Mouse (Mus musculus): ENCODE measurements around the gene Gpr152. TPM values are rescaled to one million over a fixed set of nuclear protein-coding genes. Genes with fewer than 3 reads are reported as not detected.

Gene Gpr152
- polyA plus RNA-seq (2012; rRNA removed; ENCODE audit: low replicate concordance): 0.69 and 0.80 TPM in 2 replicates

DNA sequence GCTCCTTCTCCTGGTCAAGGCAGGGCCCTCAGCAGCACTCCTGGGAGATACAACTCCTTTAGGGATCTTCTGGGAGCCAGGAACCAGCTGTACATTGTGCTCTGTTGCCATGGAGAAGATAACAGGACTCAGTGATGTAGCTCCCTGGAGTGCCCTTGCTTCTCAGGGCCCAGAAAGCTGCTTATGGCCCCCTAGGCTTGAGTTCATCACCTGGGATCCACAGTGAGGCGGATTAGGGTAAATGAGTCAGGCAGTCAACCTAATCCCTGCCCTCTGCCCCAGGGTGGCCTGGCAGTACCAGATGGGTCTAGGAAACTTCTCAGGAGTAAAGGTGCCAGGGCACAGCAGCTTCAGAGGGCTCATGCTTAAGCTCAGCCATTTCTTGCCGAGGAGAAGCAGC is at the start of gene Gpr152:
TSS of gene Gpr152 (plus strand) at position 342 of the 400 bp plus-strand sequence.

DNA sequence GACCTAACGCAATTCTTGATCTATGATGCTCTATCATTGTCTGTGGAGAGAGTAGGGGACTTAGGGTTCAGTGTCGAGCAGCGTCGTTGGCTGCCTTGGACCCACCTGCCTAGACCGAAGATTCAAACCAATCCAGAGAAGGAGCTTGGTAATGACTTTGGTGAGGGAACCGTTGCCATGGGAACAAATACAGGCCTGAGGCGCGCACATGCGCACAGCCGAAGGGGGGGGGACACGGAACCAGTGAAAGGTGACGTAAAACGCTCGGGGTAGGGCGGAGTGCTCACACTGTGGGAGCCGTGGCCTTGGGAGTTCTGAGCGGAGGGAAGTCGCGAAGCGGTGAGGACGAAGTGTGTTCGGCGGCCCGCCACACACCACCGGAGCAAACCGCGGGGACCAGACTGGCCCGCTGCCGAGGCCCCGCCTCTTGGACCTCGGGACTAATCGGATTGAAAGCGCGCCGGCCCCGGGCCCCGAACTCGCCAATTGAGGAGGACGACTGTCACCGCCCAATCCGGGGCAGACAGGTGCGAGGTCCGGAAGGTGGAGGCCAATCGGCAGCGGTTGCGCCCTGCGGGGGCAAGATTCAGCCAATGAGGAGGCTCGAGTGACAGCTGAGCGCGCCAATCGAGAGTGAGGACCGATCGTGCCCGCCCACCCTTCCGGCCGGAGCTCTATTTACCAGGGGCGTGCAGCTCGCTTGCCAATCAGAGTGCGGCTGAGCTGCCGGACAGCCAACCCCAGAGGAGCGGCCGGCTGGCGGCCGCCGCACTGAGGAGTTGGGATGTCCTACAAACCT is 42.7 kb upstream of the Gpr152 start, which contains the start of gene Cdk2ap2:
TSS of gene Cdk2ap2 (plus strand) at position 541 of the 799 bp plus-strand sequence.

DNA sequence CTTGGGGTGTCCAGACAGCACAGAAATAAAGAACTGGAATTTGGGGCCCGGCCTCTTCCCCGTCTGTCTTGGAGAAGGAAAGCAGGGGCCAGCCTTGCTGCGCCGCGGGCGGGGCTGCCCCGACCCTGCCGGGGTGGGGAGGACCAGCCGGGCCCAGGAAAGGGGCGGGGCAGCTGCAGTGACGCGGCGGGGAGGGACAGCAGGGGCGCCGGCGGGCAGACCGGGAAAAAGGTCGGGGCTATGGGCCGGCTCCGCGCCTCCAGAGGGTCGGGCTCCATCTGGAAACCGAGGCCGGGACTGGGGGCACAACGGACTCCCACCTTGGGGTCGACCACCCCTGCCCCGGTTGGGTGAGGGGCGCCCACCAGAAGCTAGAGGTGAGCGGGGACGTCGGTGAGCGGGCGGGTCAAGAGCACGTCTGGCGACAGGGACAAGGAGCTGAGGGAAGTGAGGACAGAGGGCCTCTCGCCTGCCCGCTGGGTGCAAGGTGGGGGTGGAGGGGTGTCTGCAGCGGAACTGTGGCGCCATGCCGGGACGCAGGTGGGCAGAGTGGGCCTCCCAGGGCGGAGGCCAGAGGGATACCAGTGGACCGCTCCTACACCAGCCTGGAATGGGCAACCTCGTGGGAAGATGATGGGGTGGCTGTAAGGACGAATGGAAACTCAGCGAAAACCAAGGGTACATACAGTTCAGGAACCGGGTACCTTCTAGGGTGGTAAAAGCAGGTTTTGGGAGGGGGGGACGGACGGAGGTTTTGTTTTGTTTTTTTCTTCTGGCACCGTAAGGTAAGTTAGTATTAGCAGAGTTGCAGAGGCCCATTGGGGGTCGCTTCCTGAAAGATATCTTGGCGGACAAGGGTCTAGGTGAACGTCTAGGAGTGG is 39.5 kb upstream of the Gpr152 start, which contains the start of gene Pitpnm1:
TSS of gene Pitpnm1 (plus strand) at position 162 of the 881 bp plus-strand sequence.

DNA sequence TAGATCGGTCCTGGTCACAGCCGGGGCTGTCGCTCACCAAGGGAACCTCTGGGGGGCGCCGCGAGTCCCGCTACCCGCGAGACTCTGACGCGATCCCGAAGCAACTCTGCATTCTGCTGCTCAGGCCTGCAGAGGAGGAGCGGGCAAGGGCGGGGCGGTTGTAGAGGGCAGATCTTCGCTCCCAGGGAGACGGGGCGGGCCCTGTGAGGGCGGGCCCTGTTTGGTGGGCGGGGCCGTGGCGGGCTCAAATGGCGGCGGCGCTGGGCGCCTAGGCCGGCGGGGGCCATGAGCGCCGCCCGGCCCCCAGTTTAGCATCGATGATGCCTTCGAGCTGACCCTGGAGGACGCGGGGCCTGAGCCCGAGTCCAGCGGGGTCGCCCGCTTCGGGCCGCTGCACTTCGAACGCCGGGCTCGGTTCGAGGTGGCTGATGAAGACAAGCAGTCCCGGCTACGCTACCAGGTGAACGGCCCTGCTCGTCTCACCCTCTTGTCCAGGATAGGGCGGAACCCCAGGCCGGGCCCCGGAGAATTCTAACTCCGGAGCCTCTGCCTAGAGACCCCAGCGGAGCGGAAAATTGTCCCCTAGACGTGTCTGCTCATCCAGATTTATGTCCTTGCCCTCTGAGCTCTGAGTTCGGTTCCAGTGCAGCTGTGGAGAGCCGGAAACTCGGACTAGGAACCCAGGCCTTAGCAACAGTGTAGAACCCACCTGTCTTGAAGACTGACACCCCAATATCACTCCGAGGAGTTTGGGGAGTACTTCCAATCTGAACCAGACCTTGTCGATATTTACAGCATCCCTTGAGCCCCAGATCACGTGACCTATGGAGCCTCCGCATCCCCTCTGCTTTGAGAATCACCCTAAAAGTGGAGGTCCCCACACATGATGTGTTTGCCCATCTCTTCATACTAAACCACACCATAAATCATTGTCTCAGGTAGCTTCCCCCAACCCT is 13.6 kb upstream of the Gpr152 start, which contains the start of gene Aip:
TSS of gene Aip (minus strand) at position 118 of the 956 bp plus-strand sequence.

DNA sequence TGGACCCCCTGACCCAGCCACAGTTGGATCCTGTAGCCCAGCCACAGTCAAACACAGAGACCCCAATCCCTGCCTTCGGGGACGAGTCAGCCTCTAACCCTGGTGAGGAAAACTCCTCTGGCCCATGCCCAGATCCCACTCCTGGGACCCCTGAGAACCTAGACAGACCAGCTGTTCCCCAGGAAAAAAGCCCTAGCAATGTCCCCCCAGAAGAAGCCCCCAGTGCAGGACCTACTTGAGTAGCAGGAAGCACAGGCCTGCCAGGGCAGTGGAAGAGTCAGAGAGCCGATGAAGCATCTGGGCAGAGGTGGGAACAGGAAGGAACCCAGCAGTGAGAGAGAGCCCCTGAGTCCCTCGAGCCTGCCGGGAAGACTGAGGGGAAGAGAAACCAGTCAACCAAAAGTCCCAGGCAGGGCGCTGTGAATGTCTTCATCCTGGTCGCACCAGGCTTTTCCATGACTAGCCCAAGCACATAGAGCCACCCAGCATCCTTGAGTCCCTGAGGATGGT is 4.2 kb downstream of the Gpr152 start, which contains the start of gene Cabp4:
TSS of gene Cabp4 (minus strand) at position 275 of the 510 bp plus-strand sequence.

DNA sequence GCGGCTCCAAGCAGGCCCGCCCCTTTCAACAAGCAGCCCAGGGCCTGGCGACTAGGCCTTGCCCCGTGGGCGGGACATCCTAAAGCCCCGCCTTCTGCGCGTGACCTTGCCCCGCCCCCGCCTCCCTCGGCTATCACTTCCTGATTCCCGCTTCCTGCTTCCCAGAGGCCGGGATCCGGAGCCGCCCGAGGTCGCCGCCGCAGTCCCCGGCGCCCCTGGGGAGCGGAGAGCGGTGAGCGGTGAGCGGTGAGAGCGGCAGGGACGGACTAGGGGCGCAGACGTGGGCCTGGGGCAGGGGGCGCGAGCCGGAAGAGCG is 8.9 kb downstream of the Gpr152 start, which contains the start of gene Coro1b:
TSS of gene Coro1b (plus strand) at position 129 of the 316 bp plus-strand sequence.

DNA sequence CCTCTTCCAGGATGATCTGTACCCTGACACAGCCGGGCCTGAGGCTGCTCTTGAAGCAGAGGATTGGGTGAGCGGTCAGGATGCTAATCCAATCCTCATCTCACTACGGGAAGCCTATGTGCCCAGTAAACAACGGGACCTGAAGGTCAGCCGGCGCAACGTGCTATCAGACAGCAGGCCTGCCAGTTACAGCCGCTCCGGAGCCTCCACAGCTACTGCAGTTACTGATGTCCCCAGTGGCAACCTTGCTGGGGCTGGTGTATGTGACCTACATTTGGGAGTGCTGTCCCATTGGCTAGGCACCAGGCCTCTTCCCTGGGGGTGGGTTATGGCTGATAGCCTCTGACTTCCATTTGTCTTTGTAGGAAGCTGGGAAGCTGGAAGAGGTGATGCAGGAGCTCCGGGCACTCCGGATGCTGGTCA is 13.7 kb downstream of the Gpr152 start, which contains the start of gene Ptprcap:
TSS of gene Ptprcap (plus strand) at position 373 of the 423 bp plus-strand sequence.

DNA sequence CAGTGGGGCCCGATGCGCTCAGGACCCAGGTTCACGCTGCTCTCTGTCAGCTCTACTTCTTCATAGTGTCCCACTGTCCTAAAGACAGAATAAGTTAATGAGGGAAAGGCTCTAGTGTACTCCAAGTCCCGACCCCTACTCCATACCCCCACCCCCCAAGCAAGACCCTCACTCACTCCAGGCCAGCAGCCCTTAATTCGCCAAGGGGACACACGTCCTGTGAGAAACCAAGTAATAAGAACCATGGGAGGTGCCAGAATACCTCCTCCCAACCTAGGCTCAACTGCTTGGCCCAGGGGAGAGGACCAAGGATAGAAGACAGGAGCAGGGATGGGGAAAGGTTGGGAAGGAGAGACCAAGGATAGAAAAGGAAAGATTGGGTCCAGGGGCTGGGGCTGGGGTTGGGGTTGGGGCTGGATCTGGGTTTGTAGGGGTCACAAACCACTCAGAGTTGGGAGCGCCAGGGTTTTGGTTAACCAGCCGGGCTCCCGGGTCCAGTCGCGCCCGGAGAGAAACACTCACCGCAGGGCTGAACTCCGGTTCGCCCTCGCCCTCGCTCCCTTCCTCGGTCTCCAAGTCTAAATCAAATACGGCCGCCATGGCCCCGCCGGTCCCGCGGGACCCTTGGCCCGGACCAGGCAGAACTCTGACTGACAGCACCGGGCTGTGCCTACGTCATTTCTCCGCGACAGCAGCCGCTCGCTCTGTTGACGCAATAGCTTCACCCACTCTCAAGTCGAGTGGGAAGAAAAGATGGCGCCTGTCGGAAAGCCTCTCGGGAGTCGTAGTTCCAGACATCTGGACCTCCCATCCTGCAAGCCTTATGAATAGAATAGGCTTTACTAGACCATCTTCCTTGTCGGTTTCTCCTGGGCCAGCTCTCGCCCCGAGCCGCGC is 23.3 kb downstream of the Gpr152 start, which contains the start of gene Rps6kb2:
TSS of gene Rps6kb2 (minus strand) at position 709 of the 897 bp plus-strand sequence.

DNA sequence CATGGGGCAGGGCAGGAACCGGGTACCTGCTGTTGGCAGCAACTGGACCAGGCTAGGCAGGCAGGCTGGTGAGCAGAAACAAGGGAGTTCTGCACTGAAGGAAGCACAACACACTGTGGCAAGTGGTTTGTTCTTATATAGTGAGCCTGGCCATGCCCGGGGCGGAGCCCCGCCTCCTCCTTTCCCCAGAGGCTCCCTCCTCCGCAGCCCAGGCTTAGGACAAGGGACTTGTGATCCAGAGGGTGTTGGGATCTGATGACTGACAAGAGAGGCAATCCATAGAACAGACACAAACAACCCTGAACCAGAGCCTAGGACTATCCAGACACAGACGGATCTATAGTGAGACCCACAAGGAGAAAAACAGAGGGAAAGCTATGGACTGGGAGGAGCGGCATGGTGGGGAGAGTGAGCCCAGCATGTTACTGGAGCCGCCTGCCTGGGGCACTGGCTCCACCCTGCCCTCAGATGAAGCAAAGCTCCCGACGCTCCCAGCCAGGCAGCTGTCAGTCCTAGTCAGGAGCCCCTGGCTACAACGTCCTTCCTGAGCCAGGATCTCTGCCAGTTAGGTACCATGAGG is 35.9 kb downstream of the Gpr152 start, which contains the start of gene Carns1:
TSS of gene Carns1 (minus strand) at position 112 of the 580 bp plus-strand sequence.

DNA sequence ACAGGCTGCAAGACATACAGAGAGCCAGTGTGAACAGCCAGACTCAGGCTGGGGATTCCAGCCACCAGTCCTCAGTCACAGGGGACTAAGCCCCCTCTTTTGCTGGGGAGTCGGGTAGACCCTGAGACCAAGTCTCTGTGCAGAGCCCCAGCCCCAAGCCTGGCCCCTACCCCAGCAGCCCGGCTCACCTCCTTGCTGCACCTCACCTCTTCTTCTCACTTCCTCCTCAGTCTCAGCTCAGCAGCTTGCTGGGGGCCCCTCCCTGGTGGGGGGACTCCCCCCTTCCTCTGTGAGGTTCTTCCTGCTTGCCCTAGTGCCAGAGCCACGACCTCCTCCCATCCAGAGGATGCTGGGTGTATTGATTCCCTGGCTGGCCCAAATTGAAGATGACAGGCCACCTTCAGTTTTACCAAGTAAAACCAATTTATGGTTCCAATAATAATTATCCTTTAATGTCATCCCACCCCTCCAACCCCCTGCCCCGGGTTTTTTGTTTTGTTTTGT is 51.3 kb downstream of the Gpr152 start, which contains the start of gene Tbc1d10c:
TSS of gene Tbc1d10c (minus strand) at position 454 of the 504 bp plus-strand sequence.

DNA sequence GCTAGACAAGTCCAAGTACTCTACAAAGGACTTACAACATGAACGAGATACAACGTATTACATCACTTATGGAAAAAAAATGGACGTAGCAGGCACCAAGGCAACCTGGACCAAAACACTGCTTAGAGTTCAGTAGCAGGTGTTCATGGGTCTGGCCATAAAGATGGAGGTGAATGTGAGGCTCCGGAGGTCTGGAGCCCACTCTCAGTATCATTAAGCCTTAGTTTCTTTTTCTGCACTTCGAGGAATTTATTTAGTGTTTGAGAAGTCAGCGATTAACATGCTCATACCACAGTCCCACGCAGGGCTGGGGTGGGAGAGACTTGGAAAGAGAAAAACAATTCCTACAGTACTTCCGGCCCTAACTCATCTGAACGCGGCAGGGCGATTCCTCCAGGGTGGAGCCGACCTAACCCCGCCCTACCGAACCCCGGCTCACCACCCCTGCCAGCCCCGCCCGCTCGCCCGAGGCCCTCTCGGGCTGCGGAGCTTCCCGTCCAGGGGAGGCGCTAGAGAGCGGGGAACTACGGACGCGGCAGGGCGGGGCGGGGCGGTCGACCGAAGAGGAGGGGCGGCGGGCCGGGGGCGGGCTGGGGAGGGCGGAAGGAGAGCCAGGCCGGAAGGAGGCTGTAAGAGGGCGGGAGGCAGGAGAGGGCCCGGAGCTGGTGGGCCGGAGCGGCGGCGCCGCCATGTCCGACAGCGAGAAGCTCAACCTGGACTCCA is 52.1 kb downstream of the Gpr152 start, which contains the start of gene Ppp1ca:
TSS of gene Ppp1ca (plus strand) at position 538 of the 723 bp plus-strand sequence.

Other genes starting within 250 kb of the Gpr152 start
- 218 and 220 TPM in 2 replicates for gene Tcirg1, start 232.7 kb upstream of the Gpr152 start, polyA plus RNA-seq (2012; rRNA removed; ENCODE audit: low replicate concordance)
- 276 and 363 TPM in 2 replicates for gene Ndufs8, start 227.0 kb upstream of the Gpr152 start, polyA plus RNA-seq (2012; rRNA removed; ENCODE audit: low replicate concordance)
- 13.0 and 17.1 TPM in 2 replicates for gene Aldh3b1, start 210.0 kb upstream of the Gpr152 start, polyA plus RNA-seq (2012; rRNA removed; ENCODE audit: low replicate concordance)
- gene Unc93b1, start 204.6 kb upstream of the Gpr152 start, polyA plus RNA-seq (2012; rRNA removed; ENCODE audit: low replicate concordance): 307 and 435 TPM in 2 replicates
- 0.50 and 0.69 TPM in 2 replicates for gene Aldh3b3, start 181.1 kb upstream of the Gpr152 start, polyA plus RNA-seq (2012; rRNA removed; ENCODE audit: low replicate concordance)
- gene Aldh3b2, start 167.5 kb upstream of the Gpr152 start, polyA plus RNA-seq (2012; rRNA removed; ENCODE audit: low replicate concordance): 22.0 and 22.5 TPM in 2 replicates
- 56.0 and 64.9 TPM in 2 replicates for gene Acy3, start 153.2 kb upstream of the Gpr152 start, polyA plus RNA-seq (2012; rRNA removed; ENCODE audit: low replicate concordance)
- gene Tbx10, start 147.0 kb upstream of the Gpr152 start, polyA plus RNA-seq (2012; rRNA removed; ENCODE audit: low replicate concordance): not detected in 2 replicates
- gene Nudt8, start 139.2 kb upstream of the Gpr152 start, polyA plus RNA-seq (2012; rRNA removed; ENCODE audit: low replicate concordance): 12.2 and 22.8 TPM in 2 replicates
- 2.5 and 2.9 TPM in 2 replicates for gene Gm49405, start 139.2 kb upstream of the Gpr152 start, polyA plus RNA-seq (2012; rRNA removed; ENCODE audit: low replicate concordance)
- gene Doc2g, start 136.5 kb upstream of the Gpr152 start, polyA plus RNA-seq (2012; rRNA removed; ENCODE audit: low replicate concordance): 6.3 and 13.3 TPM in 2 replicates
- gene Ndufv1, start 127.0 kb upstream of the Gpr152 start, polyA plus RNA-seq (2012; rRNA removed; ENCODE audit: low replicate concordance): 188 and 271 TPM in 2 replicates
- 508 and 632 TPM in 2 replicates for gene Gstp1, start 101.8 kb upstream of the Gpr152 start, polyA plus RNA-seq (2012; rRNA removed; ENCODE audit: low replicate concordance)
- gene Gstp2, start 93.8 kb upstream of the Gpr152 start, polyA plus RNA-seq (2012; rRNA removed; ENCODE audit: low replicate concordance): 24.3 and 163 TPM in 2 replicates
- 14.6 and 23.5 TPM in 2 replicates for gene Gstp3, start 80.2 kb upstream of the Gpr152 start, polyA plus RNA-seq (2012; rRNA removed; ENCODE audit: low replicate concordance)
- gene Cabp2, start 58.2 kb upstream of the Gpr152 start, polyA plus RNA-seq (2012; rRNA removed; ENCODE audit: low replicate concordance): 0.61 TPM in 1 of 2 replicates, not detected in the other
- gene Cdk2ap2, start 42.6 kb upstream of the Gpr152 start, polyA plus RNA-seq (2012; rRNA removed; ENCODE audit: low replicate concordance): 257 and 348 TPM in 2 replicates
- gene Pitpnm1, start 39.8 kb upstream of the Gpr152 start, polyA plus RNA-seq (2012; rRNA removed; ENCODE audit: low replicate concordance): 157 and 297 TPM in 2 replicates
- gene Aip, start 13.9 kb upstream of the Gpr152 start, polyA plus RNA-seq (2012; rRNA removed; ENCODE audit: low replicate concordance): 113 and 122 TPM in 2 replicates
- 1.2 TPM in 2 replicates for gene Cabp4, start 4.2 kb downstream of the Gpr152 start, polyA plus RNA-seq (2012; rRNA removed; ENCODE audit: low replicate concordance)
- 266 and 387 TPM in 2 replicates for gene Coro1b, start 8.8 kb downstream of the Gpr152 start, polyA plus RNA-seq (2012; rRNA removed; ENCODE audit: low replicate concordance)
- 183 and 672 TPM in 2 replicates for gene Ptprcap, start 13.8 kb downstream of the Gpr152 start, polyA plus RNA-seq (2012; rRNA removed; ENCODE audit: low replicate concordance)
- gene Rps6kb2, start 23.6 kb downstream of the Gpr152 start, polyA plus RNA-seq (2012; rRNA removed; ENCODE audit: low replicate concordance): 46.6 and 54.5 TPM in 2 replicates
- gene Carns1, start 35.7 kb downstream of the Gpr152 start, polyA plus RNA-seq (2012; rRNA removed; ENCODE audit: low replicate concordance): 32.3 and 39.2 TPM in 2 replicates
- gene Tbc1d10c, start 51.5 kb downstream of the Gpr152 start, polyA plus RNA-seq (2012; rRNA removed; ENCODE audit: low replicate concordance): 91.7 and 196 TPM in 2 replicates
- gene Ppp1ca, start 52.3 kb downstream of the Gpr152 start, polyA plus RNA-seq (2012; rRNA removed; ENCODE audit: low replicate concordance): 586 and 618 TPM in 2 replicates
- gene Rad9a, start 61.9 kb downstream of the Gpr152 start, polyA plus RNA-seq (2012; rRNA removed; ENCODE audit: low replicate concordance): 49.2 and 51.9 TPM in 2 replicates
- 54.9 and 127 TPM in 2 replicates for gene Clcf1, start 74.5 kb downstream of the Gpr152 start, polyA plus RNA-seq (2012; rRNA removed; ENCODE audit: low replicate concordance)
- not detected in 2 replicates for gene AC109138.7, start 74.6 kb downstream of the Gpr152 start, polyA plus RNA-seq (2012; rRNA removed; ENCODE audit: low replicate concordance)
- 207 and 218 TPM in 2 replicates for gene Pold4, start 92.1 kb downstream of the Gpr152 start, polyA plus RNA-seq (2012; rRNA removed; ENCODE audit: low replicate concordance)
- gene Ssh3, start 129.4 kb downstream of the Gpr152 start, polyA plus RNA-seq (2012; rRNA removed; ENCODE audit: low replicate concordance): 116 and 124 TPM in 2 replicates
- gene Ankrd13d, start 143.3 kb downstream of the Gpr152 start, polyA plus RNA-seq (2012; rRNA removed; ENCODE audit: low replicate concordance): 12.7 and 17.2 TPM in 2 replicates
- gene Grk2, start 166.4 kb downstream of the Gpr152 start, polyA plus RNA-seq (2012; rRNA removed; ENCODE audit: low replicate concordance): 156 and 263 TPM in 2 replicates